In the genomic region with DNA sequence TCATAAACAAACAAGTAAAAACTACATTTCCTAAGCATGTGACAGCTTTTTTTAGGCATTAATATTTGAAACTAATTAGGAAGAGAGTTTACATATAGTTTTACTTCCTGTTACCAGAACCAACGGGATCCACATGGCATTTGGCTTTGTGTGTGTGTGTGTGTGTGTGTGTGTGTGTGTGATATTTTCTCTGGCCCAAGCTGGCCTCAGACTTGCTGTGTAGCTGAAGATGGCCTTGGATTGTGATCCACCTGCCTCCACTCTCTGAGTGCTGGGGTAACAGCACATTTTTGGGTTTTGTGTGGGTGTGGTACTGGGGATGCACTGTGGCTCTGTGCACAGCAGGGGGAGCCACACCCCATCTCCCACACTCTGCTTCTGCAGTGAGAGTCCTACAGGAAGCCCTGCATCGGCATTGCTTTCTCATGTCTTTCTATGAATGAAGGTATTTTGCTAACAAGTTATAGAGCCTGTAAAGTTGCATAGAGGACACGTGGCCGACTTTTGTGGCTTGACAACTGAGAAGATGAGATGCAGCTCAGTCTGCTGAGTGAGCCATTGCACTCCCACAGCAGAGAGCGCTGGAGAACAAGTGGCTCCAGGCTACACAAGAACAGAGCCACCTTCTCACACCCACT, we compare ENCODE assay signal across 8 mouse cellular contexts. TPM values are rescaled to one million over a fixed set of nuclear protein-coding genes. Genes with fewer than 3 reads are reported as not detected.
DNase-seq lines count a peak whose midpoint lies in the region; ATAC-seq and TF ChIP-seq lines count a peak whose summit lies in the region.

No protein-coding gene starts in this region.

- TF ChIP-seq CTCF in heart, adult 2 months (IDR thresholded peaks at IDR 0.05) = peak; percentile 89
- TF ChIP-seq CTCF in forebrain, postnatal 0 days (IDR thresholded peaks at IDR 0.05; ENCODE audit: low read depth) = peak; percentile 95
- peak; percentile 79; the same call in 1 of the 2 replicates for TF ChIP-seq CTCF in spleen, adult 2 months (IDR thresholded peaks at IDR 0.05; ENCODE audit: extremely low read depth, insufficient read depth, insufficient read length, insufficient replicate concordance)

- no peak overlapping the region for H3K4me2 ChIP-seq in heart, embryonic 12.5 days
- no peak overlapping the region for H3K4me2 ChIP-seq in forebrain, postnatal 0 days (ENCODE audit: low read depth)
- H3K4me2 ChIP-seq in midbrain, embryonic 14.5 days (ENCODE audit: low read length) = no peak overlapping the region

- intact Hi-C loops in heart, adult 2 months (cut with DNase I) = loop anchor here (1.0 to 10.0 kb wide), 4 partner anchors 191 to 446 kb away; partner anchors contain the start of gene Thumpd2
- intact Hi-C loops in left cerebral cortex, postnatal 36 days (cut with DNase I) = loop anchor here (1.0 to 10.0 kb wide), 3 partner anchors 191 to 394 kb away; no protein-coding TSS in a partner anchor

- H3K36me3 ChIP-seq in heart, adult 2 months (ENCODE audit: control insufficient read depth, insufficient read depth, low read length) = no peaks in the 10 kb centered on the region
- H3K36me3 ChIP-seq in heart, embryonic 12.5 days = peaks cover 28% of the 10 kb centered on the region
- H3K36me3 ChIP-seq in forebrain, postnatal 0 days (ENCODE audit: insufficient read depth) = peaks cover 13% of the 10 kb centered on the region
- 0 out of 2 replicates have a peak, but pooled peaks cover 21% of the 10 kb centered on the region for H3K36me3 ChIP-seq in midbrain, embryonic 14.5 days (ENCODE audit: control insufficient read depth, insufficient read depth, low read length)
- H3K36me3 ChIP-seq in spleen, adult 2 months (ENCODE audit: control insufficient read depth, insufficient read depth, low read length) = 0 out of 2 replicates have a peak, but pooled peaks cover 1% of the 10 kb centered on the region

- TF ChIP-seq POLR2A in heart, adult 2 months (IDR thresholded peaks at IDR 0.05; ENCODE audit: insufficient read depth, low read depth, low read length) = no peak
- TF ChIP-seq POLR2A in spleen, adult 2 months (IDR thresholded peaks at IDR 0.05; ENCODE audit: low read depth, low read length) = no peak

- peak; percentile 56; the same call in 1 of the 2 replicates for TF ChIP-seq EP300 in heart, adult 2 months (IDR thresholded peaks at IDR 0.05; ENCODE audit: insufficient read depth, low read depth, low read length)

- H3K79me2 ChIP-seq in heart, adult 2 months (replicated peaks; ENCODE audit: control insufficient read depth, insufficient read depth, low read length) = no peaks in the 10 kb centered on the region

- no peak for ATAC-seq in heart, embryonic 12.5 days (ENCODE audit: insufficient number of reproducible peaks, low FRiP score)
- ATAC-seq in forebrain, postnatal 0 days = peak; percentile 88
- ATAC-seq in midbrain, embryonic 14.5 days (ENCODE audit: low FRiP score, low TSS enrichment) = peak; percentile 55; the same call in 1 of the 2 replicates

- DNase-seq in heart, adult 2 months = peak; percentile 50 to 75
- DNase-seq in cerebellum, adult 18-20 months = peak; percentile 72 to 85
- DNase-seq in forebrain, postnatal 0 days = peak; percentile 78
- DNase-seq in induced T-regulatory cell, adult 2 months (ENCODE audit: low read depth) = peak; percentile 65
- DNase-seq in left cerebral cortex, postnatal 36 days (ENCODE audit: low spot score in 2 of 2) = peak; percentile 74
- peak; percentile 78 for DNase-seq in midbrain, embryonic 14.5 days
- DNase-seq in spleen, adult 2 months (ENCODE audit: low read depth in 1 of 2, low spot score in 2 of 2) = peak; percentile 18 to 45

- 46% methylated on average over 5 of the region's 5 CpGs for WGBS in heart, adult 2 months
- 55% methylated on average over 5 of the region's 5 CpGs for WGBS in heart, embryonic 12.5 days
- WGBS in forebrain, postnatal 0 days = 48% methylated on average over 5 of the region's 5 CpGs
- whole genome bisulfite sequencing in midbrain, embryonic 14.5 days = 66% methylated on average over 5 of the region's 5 CpGs
- 49% methylated on average over 5 of the region's 5 CpGs for WGBS in spleen, adult 2 months

- H3K4me3 ChIP-seq in heart, adult 2 months = no peak overlapping the region
- no peak overlapping the region for H3K4me3 ChIP-seq in heart, embryonic 12.5 days
- no peak overlapping the region for H3K4me3 ChIP-seq in forebrain, postnatal 0 days (ENCODE audit: low read depth, low read length)
- H3K4me3 ChIP-seq in midbrain, embryonic 14.5 days (replicated peaks; ENCODE audit: low read depth, low read length) = no peak overlapping the region
- H3K4me3 ChIP-seq in spleen, adult 2 months (ENCODE audit: extremely low read depth, insufficient read depth, insufficient read length) = no peak overlapping the region

- no peaks in the 10 kb centered on the region for H3K27me3 ChIP-seq in heart, adult 2 months (ENCODE audit: control insufficient read depth, insufficient read depth, low read length)
- no peaks in the 10 kb centered on the region for H3K27me3 ChIP-seq in heart, embryonic 12.5 days (replicated peaks)
- H3K27me3 ChIP-seq in forebrain, postnatal 0 days (ENCODE audit: insufficient read depth, low read length) = no peaks in the 10 kb centered on the region
- no peaks in the 10 kb centered on the region for H3K27me3 ChIP-seq in midbrain, embryonic 14.5 days (ENCODE audit: control insufficient read depth, insufficient read depth, low read length)
- no peaks in the 10 kb centered on the region for H3K27me3 ChIP-seq in spleen, adult 2 months (ENCODE audit: control insufficient read depth, insufficient read depth, low read length)

- no peak overlapping the region for H3K9ac ChIP-seq in heart, adult 2 months (ENCODE audit: low read depth, low read length)
- no peak overlapping the region for H3K9ac ChIP-seq in heart, embryonic 12.5 days
- H3K9ac ChIP-seq in forebrain, postnatal 0 days = no peak overlapping the region
- H3K9ac ChIP-seq in midbrain, embryonic 14.5 days (replicated peaks; ENCODE audit: low read length) = no peak overlapping the region

- no peaks in the 10 kb centered on the region for H3K9me3 ChIP-seq in heart, embryonic 12.5 days (replicated peaks)
- no peaks in the 10 kb centered on the region for H3K9me3 ChIP-seq in forebrain, postnatal 0 days (ENCODE audit: low read length)
- no peaks in the 10 kb centered on the region for H3K9me3 ChIP-seq in midbrain, embryonic 14.5 days (ENCODE audit: control insufficient read depth, low read length)

- H3K27ac ChIP-seq in heart, adult 2 months = no peak overlapping the region
- no peak overlapping the region for H3K27ac ChIP-seq in heart, embryonic 12.5 days (ENCODE audit: poor library complexity, severe bottlenecking)
- no peak overlapping the region for H3K27ac ChIP-seq in forebrain, postnatal 0 days (ENCODE audit: low read depth, low read length)
- H3K27ac ChIP-seq in midbrain, embryonic 14.5 days (replicated peaks; ENCODE audit: low read depth, low read length) = no peak overlapping the region
- H3K27ac ChIP-seq in spleen, adult 2 months (ENCODE audit: insufficient read depth, low read length) = no peak overlapping the region

- no peaks in the 10 kb centered on the region for H3K4me1 ChIP-seq in heart, adult 2 months (ENCODE audit: control insufficient read depth, insufficient read depth, low read length)
- peaks cover 12% of the 10 kb centered on the region for H3K4me1 ChIP-seq in heart, embryonic 12.5 days (replicated peaks)
- no peaks in the 10 kb centered on the region for H3K4me1 ChIP-seq in forebrain, postnatal 0 days (ENCODE audit: insufficient read depth)
- no peaks in the 10 kb centered on the region for H3K4me1 ChIP-seq in midbrain, embryonic 14.5 days (ENCODE audit: control insufficient read depth, insufficient read depth, low read length)
- H3K4me1 ChIP-seq in spleen, adult 2 months (ENCODE audit: control insufficient read depth, insufficient read depth, insufficient read length) = no peaks in the 10 kb centered on the region; the same call in 1 of the 2 replicates

RNA-seq across cellular contexts. Expression of gene Cdkl4, which starts 43.3 kb away (rescaled TPM):
- under 1 TPM in 1 of 2 experiments, not detected in 1; 0.18 TPM for total RNA-seq in heart, adult 2 months (2021)
- 0.18 TPM in 1 of 2 replicates, not detected in the other for polyA plus RNA-seq in heart, adult 2 months (2012; rRNA removed)
- polyA plus RNA-seq in heart, embryonic 12.5 days (2016; fragmentation: Nextera tagmentation; extraction: Ambion mirVana) = 0.14 TPM in 1 of 2 replicates, not detected in the other
- 8.6 and 9.6 TPM in 2 replicates for total RNA-seq in forebrain, postnatal 0 days (2014; rRNA removed)
- polyA plus RNA-seq in forebrain, postnatal 0 days (2015; fragmentation: Nextera tagmentation; extraction: Ambion mirVana) = 3.8 and 6.4 TPM in 2 replicates
- 10 to 100 TPM; 19.8 to 22.0 TPM for total RNA-seq in left cerebral cortex, postnatal 36 days (2021)
- 3.2 and 3.7 TPM in 2 replicates for polyA plus RNA-seq in midbrain, embryonic 14.5 days (2014; fragmentation: Nextera tagmentation; extraction: Ambion mirVana)
- polyA plus RNA-seq in spleen, adult 2 months (2012; rRNA removed) = 0.07 and 0.11 TPM in 2 replicates
